Mouse (Mus musculus) layer of hippocampus, postnatal 36 days (tissue): ENCODE measurements around the gene Acss1. TPM values are rescaled to one million over a fixed set of nuclear protein-coding genes. Genes with fewer than 3 reads are reported as not detected.

Experiments
- DNase-seq, 2 experiments: peaks; one replicate each; pipeline ENCODE4 v3.0.0; 2022
- total RNA-seq, 2 experiments: library from RNA; stranded (reverse); gene quantifications; 2 replicates each; pipeline ENCODE4 v1.2.3; 2021

The Acss1 gene
- total RNA-seq, 2 experiments from 2014 or later: 22.7 to 29.9 TPM

DNA sequence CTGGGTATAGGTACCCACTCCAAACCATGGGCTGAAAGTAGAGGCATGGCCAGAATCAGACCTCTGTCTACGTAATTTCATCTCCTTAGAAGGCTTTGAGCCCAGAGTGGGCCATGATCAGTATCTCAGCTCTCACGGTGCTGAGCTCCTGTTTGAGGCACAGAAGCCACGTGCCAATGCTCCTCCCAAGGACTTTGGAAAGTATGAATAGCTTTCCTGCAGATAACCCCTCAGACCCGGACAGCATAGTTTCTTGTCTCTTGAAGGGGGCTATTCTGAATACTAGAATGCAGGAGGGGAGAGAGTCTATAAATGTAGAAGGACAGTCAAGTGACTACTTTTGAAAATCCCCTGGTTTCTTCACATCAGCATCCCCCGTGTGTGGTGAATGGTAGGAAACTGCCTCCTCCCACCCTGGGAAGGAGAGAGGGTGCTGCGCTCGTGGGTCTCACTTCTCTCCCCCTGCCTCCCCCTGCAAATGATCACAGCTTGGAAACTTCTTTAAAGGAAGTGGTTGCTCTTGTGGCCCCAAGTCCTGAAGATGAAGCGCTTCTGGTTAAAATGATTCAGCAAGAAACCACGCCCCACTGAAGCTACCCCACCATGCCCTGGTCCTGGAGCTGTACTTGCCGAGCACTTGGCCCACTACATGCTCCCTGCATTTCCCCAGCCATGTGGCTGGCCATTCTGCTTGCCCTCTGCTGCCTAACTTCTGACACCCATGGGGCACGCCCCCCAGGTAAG, 98.3 kb downstream of the Acss1 start, which contains the start of gene Cst7:
TSS of gene Cst7 (plus strand) at position 569 of the 744 bp plus-strand sequence.
- DNase-seq: no peak

Other genes with a start within 250 kb of the Acss1 start
- 10 to 100 TPM in 1 of 2 experiments, 1 to 10 TPM in 1; 9.1 to 10.3 TPM for gene Zfp442, start 217.0 kb downstream of the Acss1 start, total RNA-seq
- under 1 TPM; 0.15 to 0.28 TPM for gene Zfp345, start 183.4 kb downstream of the Acss1 start, total RNA-seq
- gene Cst7, start 98.1 kb downstream of the Acss1 start, total RNA-seq: not detected
- gene Apmap, start 59.9 kb downstream of the Acss1 start, total RNA-seq: 10 to 100 TPM; 49.4 to 58.6 TPM
- gene Vsx1, start 20.9 kb upstream of the Acss1 start, total RNA-seq: under 1 TPM in 1 of 2 experiments, not detected in 1; 0.10 TPM
- gene Entpd6, start 80.5 kb upstream of the Acss1 start, total RNA-seq: 10 to 100 TPM; 66.2 to 67.6 TPM
- 100 to 1,000 TPM; 196 to 204 TPM for gene Pygb, start 118.2 kb upstream of the Acss1 start, total RNA-seq
- gene Abhd12, start 236.2 kb upstream of the Acss1 start, total RNA-seq: 100 to 1,000 TPM; 301 to 309 TPM
- 1 to 10 TPM; 1.5 TPM for gene Gins1, start 236.9 kb upstream of the Acss1 start, total RNA-seq